Mouse (Mus musculus) limb, embryonic 13.5 days (tissue): ENCODE data around the gene Cdk16. TPM values are rescaled to one million over a fixed set of nuclear protein-coding genes. Genes with fewer than 3 reads are reported as not detected.

Experiments
- ATAC-seq: fragments of 200-750 bp; cut with Nextera tagmentation; 2 replicates; pipeline ENCODE4 v1.8.0; 2017; ENCODE audit warnings: low read depth, moderate number of reproducible peaks, moderate TSS enrichment; ENCODE audit not compliant: low FRiP score
- H3K27ac ChIP-seq: fragments of 300-500 bp; sonication (generic); 2 replicates; pipeline ENCODE4 v1.5.1; 2015; ENCODE audit warnings: inconsistent platforms, mild to moderate bottlenecking, moderate library complexity
- H3K27me3 ChIP-seq: fragments of 300-500 bp; sonication (generic); 2 replicates; pipeline ENCODE4 v1.6.1; 2015; ENCODE audit warnings: mild to moderate bottlenecking, inconsistent platforms
- H3K36me3 ChIP-seq: fragments of 300-500 bp; sonication (generic); 2 replicates; pipeline ENCODE4 v1.6.1; 2015; ENCODE audit warnings: inconsistent platforms, mild to moderate bottlenecking, moderate library complexity
- H3K4me1 ChIP-seq: fragments of 300-500 bp; sonication (generic); 2 replicates; pipeline ENCODE4 v1.6.1; 2015; ENCODE audit warnings: inconsistent platforms
- H3K4me2 ChIP-seq: fragments of 300-500 bp; sonication (generic); replicated peaks from 2 replicates; pipeline ENCODE4 v1.6.1; 2015; ENCODE audit warnings: inconsistent platforms, mild to moderate bottlenecking, moderate library complexity
- H3K4me3 ChIP-seq: fragments of 300-500 bp; sonication (generic); 2 replicates; pipeline ENCODE4 v1.5.1; 2015; ENCODE audit warnings: moderate library complexity, mild to moderate bottlenecking, inconsistent platforms
- H3K9ac ChIP-seq: fragments of 300-500 bp; sonication (generic); 2 replicates; pipeline ENCODE4 v1.6.1; 2015; ENCODE audit warnings: mild to moderate bottlenecking, inconsistent platforms
- H3K9me3 ChIP-seq: fragments of 300-500 bp; sonication (generic); 2 replicates; pipeline ENCODE4 v1.6.1; 2016; ENCODE audit warnings: inconsistent platforms
- WGBS: fragments of 180-500 bp; shearing (Covaris S2); methylation state at CpG from one replicate; pipeline ENCODE4 v1.1.7; 2015; 5-methylcytosine and 5-hydroxymethylcytosine counted together
- polyA plus RNA-seq: library from polyadenylated mRNA; unstranded; fragments of >200 nt; fragmentation: Nextera tagmentation; extraction: Ambion mirVana; gene quantifications from 2 replicates; pipeline ENCODE4 v1.2.1, GENCODE M21; 2015

Cdk16 gene
- 111 and 116 TPM in 2 replicates for polyA plus RNA-seq

DNA sequence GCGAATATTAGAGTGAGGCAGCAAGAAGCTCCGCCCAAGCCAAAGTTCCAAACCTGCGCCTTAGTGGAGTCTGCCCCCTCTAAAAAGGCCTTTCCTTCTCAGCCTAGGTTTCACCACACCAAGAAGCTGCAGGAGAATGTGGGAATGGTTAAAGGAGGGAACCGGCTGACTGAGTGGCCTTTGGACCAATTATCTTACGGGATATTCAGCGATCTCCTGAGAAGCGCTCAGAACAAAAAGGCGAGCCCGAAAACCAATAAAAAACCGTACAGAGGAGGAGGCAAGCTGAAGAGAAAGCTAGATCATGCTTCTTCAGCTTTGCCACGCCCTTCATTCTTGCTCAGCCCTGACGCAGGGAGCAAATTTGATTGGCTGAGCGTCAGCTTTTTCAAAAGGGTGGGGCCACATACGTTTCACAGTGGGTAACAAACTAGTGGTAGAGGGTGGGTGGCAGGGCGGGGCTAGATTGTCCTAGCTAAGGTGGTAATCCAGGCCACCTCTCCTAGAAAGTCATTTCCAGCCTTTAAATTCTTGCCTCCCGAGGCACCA lies at the start of gene Cdk16:
TSS of gene Cdk16 (plus strand) at position 436 of the 549 bp plus-strand sequence.
- peaks cover 16% of the 10 kb centered on the region; the same call in 1 of the 2 replicates for H3K4me1 ChIP-seq
- WGBS = 19% methylated on average over 16 of the region's 16 CpGs
- peak; percentile 95 for ATAC-seq
- peak within 1 kb of the TSS; percentile 69 for H3K4me2 ChIP-seq
- peak within 1 kb of the TSS; percentile 94 for H3K27ac ChIP-seq
- H3K27me3 ChIP-seq = no peaks in the 10 kb centered on the region
- H3K36me3 ChIP-seq = peaks cover 14% of the 10 kb centered on the region
- no peaks in the 10 kb centered on the region for H3K9me3 ChIP-seq
- H3K9ac ChIP-seq = peak within 1 kb of the TSS; percentile 86
- H3K4me3 ChIP-seq = peak within 1 kb of the TSS; percentile 65

- WGBS = 100% methylated on average over 2 of the region's 2 CpGs
- Histone ChIP-seq H3K9ac (no peak overlapping the region), H3K27me3 (no peaks in the 10 kb centered on the region), H3K4me2 (no peak overlapping the region), H3K36me3 (peaks cover 67% of the 10 kb centered on the region), H3K4me1 (no peaks in the 10 kb centered on the region), H3K9me3 (no peaks in the 10 kb centered on the region), H3K27ac (no peak overlapping the region), H3K4me3 (no peak overlapping the region)
- no peak for ATAC-seq
Measured at GRCm38 (mm10) chrX:20638141-20638540, 49.6 kb upstream of the Cdk16 start.

DNA sequence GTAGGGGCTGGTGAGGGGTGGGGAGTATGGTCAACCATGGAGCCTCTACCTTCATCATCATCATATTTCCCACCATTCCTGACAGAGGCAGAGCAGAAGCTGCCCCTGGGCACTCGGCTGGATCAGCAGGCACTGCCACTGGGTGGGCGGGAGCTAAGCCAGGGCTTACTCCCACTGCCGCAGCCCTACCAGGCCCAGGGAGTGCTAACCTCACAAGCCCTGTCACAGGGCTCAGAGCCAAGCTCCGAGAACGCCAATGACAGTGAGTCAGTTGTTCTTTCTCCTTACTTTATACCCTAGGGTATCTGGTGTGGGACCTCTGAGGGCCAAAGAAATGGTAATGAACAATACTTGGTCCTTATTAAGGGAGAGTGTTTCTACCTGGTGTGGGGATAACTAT lies 43.0 kb upstream of the Cdk16 start:
- WGBS = 75% methylated on average over 5 of the region's 5 CpGs

DNA sequence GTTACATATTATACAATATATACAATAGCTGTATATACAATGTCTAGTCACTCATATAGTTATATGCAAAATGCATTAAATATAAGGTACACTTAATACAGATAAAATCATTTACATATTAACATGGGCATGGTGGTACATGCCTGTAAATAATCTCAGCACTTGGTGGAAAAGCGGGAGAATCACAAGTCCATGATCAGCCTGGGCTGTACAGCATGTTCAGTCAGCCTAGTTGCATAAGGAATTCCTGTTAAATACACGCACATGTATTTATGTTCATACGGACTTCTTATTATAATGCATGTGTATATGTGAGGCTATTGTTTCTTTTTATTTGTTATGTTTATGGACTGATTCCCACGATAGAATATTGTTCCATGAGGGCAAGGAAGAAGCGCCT lies 30.2 kb upstream of the Cdk16 start:
- ATAC-seq = no peak
- 24% methylated on average over 5 of the region's 5 CpGs for WGBS
- H3K4me3 ChIP-seq = peak overlapping the region; percentile 53
- no peak overlapping the region for H3K9ac ChIP-seq
- no peaks in the 10 kb centered on the region for H3K9me3 ChIP-seq
- H3K36me3 ChIP-seq = no peaks in the 10 kb centered on the region
- no peak overlapping the region for H3K27ac ChIP-seq
- peak overlapping the region; percentile 80 for H3K4me2 ChIP-seq
- no peaks in the 10 kb centered on the region for H3K4me1 ChIP-seq
- H3K27me3 ChIP-seq = no peaks in the 10 kb centered on the region

More for the DNA sequence above, 43.0 kb upstream of the Cdk16 start:
- Histone ChIP-seq H3K4me3 (no peak overlapping the region), H3K4me2 (no peak overlapping the region), H3K36me3 (peaks cover 79% of the 10 kb centered on the region), H3K27ac (no peak overlapping the region), H3K4me1 (no peaks in the 10 kb centered on the region), H3K9me3 (no peaks in the 10 kb centered on the region), H3K27me3 (no peaks in the 10 kb centered on the region), H3K9ac (no peak overlapping the region)
- ATAC-seq = no peak

DNA sequence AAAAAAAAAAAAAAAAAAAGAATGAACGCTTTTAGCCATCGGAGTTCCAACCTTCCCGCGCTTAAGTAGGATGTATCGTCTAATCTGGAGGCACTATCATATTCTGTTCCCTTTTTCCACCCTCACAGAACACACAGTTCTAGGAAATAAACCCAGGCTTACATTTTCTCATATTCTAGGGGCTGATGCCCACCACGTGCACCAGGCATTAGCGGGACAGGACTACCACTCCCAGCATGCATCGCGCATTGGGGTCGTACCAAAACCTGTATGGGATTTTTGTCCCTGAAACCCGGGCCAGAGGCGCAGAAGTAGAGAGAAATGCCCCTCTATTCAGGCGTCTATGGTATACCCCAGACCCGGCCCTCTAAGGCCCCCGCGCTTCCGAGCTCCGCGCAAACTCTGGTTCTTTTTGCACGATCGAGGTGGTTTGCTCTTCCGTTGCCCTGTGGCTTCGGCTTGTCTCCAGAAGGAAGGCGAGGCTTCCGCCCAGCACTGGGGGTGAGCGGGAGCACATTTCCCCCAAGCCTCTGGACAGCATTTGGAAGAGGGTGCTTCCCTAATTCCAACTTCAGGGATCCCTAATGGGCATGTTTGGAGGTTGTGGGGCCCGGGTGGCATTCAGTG lies 29.6 kb upstream of the Cdk16 start, which contains the start of gene Uba1:
TSS of gene Uba1 (plus strand) at position 301 of the 627 bp plus-strand sequence.
- Histone ChIP-seq H3K36me3 (no peaks in the 10 kb centered on the region), H3K4me3 (peak within 1 kb of the TSS; percentile 53), H3K27ac (peak within 1 kb of the TSS; percentile 63; the same call in 1 of the 2 replicates), H3K9ac (peak within 1 kb of the TSS; percentile 66), H3K27me3 (no peaks in the 10 kb centered on the region), H3K9me3 (no peaks in the 10 kb centered on the region), H3K4me1 (no peaks in the 10 kb centered on the region), H3K4me2 (peak within 1 kb of the TSS; percentile 80)
- ATAC-seq = peak; percentile 92
- WGBS = 12% methylated on average over 27 of the region's 27 CpGs

- Histone ChIP-seq H3K4me1 (no peaks in the 10 kb centered on the region), H3K4me3 (peak overlapping the region; percentile 53), H3K27ac (peak overlapping the region; percentile 63; the same call in 1 of the 2 replicates), H3K4me2 (peak overlapping the region; percentile 80), H3K9me3 (no peaks in the 10 kb centered on the region), H3K36me3 (no peaks in the 10 kb centered on the region), H3K9ac (peak overlapping the region; percentile 66), H3K27me3 (no peaks in the 10 kb centered on the region)
- 11% methylated on average over 24 of the region's 24 CpGs for WGBS
- ATAC-seq = no peak
Measured at GRCm38 (mm10) chrX:20658891-20659406, 28.8 kb upstream of the Cdk16 start.

GRCm38 (mm10) chrX:20662317-20662715 lies 25.4 kb upstream of the Cdk16 start:
- no peaks in the 10 kb centered on the region for H3K27me3 ChIP-seq
- peak overlapping the region; percentile 60; the same call in 1 of the 2 replicates for H3K4me3 ChIP-seq
- no peak overlapping the region for H3K4me2 ChIP-seq
- peaks cover 6% of the 10 kb centered on the region; the same call in 1 of the 2 replicates for H3K36me3 ChIP-seq
- peaks cover 11% of the 10 kb centered on the region for H3K4me1 ChIP-seq
- no peaks in the 10 kb centered on the region for H3K9me3 ChIP-seq
- ATAC-seq = no peak
- WGBS = 27% methylated on average over 5 of the region's 5 CpGs
- no peak overlapping the region for H3K27ac ChIP-seq
- no peak overlapping the region for H3K9ac ChIP-seq

- Histone ChIP-seq H3K36me3 (peaks cover 8% of the 10 kb centered on the region), H3K4me2 (peak overlapping the region; percentile 69), H3K9ac (peak overlapping the region; percentile 72), H3K9me3 (no peaks in the 10 kb centered on the region), H3K4me1 (peaks cover 11% of the 10 kb centered on the region), H3K27ac (peak overlapping the region; percentile 61; the same call in 1 of the 2 replicates), H3K27me3 (no peaks in the 10 kb centered on the region), H3K4me3 (peak overlapping the region; percentile 60)
- ATAC-seq = peak; percentile 88
- WGBS = 16% methylated on average over 22 of the region's 28 CpGs
Measured at GRCm38 (mm10) chrX:20662716-20663443, 24.9 kb upstream of the Cdk16 start.

DNA sequence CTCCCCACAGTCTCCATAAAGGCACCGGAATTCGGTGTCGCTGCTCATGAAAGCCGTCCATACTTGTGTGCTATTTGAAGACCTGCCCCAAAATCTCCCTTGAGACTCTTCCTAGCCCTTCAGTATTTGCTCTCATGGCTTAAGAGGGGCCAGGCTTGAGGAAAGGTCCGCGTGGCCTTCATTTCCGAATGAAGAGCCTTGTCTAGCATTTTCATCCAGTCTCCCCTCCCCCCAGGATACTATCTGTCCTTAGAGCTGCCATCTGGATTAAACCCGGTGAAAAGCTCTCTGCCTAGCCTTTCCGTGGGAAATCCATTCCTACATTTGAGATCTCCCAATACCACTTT lies 24.3 kb upstream of the Cdk16 start:
- H3K36me3 ChIP-seq = peaks cover 11% of the 10 kb centered on the region
- 21% methylated on average over 9 of the region's 9 CpGs for WGBS
- no peaks in the 10 kb centered on the region for H3K9me3 ChIP-seq
- peak overlapping the region; percentile 69 for H3K4me2 ChIP-seq
- H3K9ac ChIP-seq = peak overlapping the region; percentile 72
- H3K27ac ChIP-seq = peak overlapping the region; percentile 61; the same call in 1 of the 2 replicates
- no peaks in the 10 kb centered on the region for H3K27me3 ChIP-seq
- no peak for ATAC-seq
- H3K4me1 ChIP-seq = peaks cover 11% of the 10 kb centered on the region
- peak overlapping the region; percentile 60 for H3K4me3 ChIP-seq

- ATAC-seq = peak; percentile 89
- Histone ChIP-seq H3K27ac (peak overlapping the region; percentile 94), H3K9ac (peak overlapping the region; percentile 86), H3K4me2 (peak overlapping the region; percentile 69), H3K27me3 (no peaks in the 10 kb centered on the region), H3K36me3 (peaks cover 13% of the 10 kb centered on the region), H3K4me1 (peaks cover 16% of the 10 kb centered on the region; the same call in 1 of the 2 replicates), H3K4me3 (peak overlapping the region; percentile 65), H3K9me3 (no peaks in the 10 kb centered on the region)
- WGBS = 23% methylated on average over 31 of the region's 33 CpGs
Measured at GRCm38 (mm10) chrX:20688068-20688547, 354 bp downstream of the Cdk16 start.

GRCm38 (mm10) chrX:20688615-20689014 lies 861 bp downstream of the Cdk16 start:
- Histone ChIP-seq H3K9ac (peak overlapping the region; percentile 86), H3K27me3 (no peaks in the 10 kb centered on the region), H3K4me2 (peak overlapping the region; percentile 69), H3K36me3 (peaks cover 13% of the 10 kb centered on the region), H3K9me3 (no peaks in the 10 kb centered on the region), H3K27ac (peak overlapping the region; percentile 94), H3K4me1 (peaks cover 16% of the 10 kb centered on the region; the same call in 1 of the 2 replicates), H3K4me3 (peak overlapping the region; percentile 65)
- WGBS = 6% methylated on average over 21 of the region's 35 CpGs
- peak; percentile 25 for ATAC-seq
